Mouse (Mus musculus) megakaryocyte, embryonic 14.5 days (primary cell): ENCODE data around the gene Angptl2. TPM values are rescaled to one million over a fixed set of nuclear protein-coding genes. Genes with fewer than 3 reads are reported as not detected.
A peak's percentile ranks its signal among the peaks of the same experiment; 100 is the strongest.

ENCODE experiments used
- H3K27me3 ChIP-seq: replicated peaks from 2 replicates; pipeline ENCODE3; 2012; ENCODE audit warnings: inconsistent platforms
- H3K36me3 ChIP-seq: replicated peaks from 2 replicates; pipeline ENCODE3; 2012; ENCODE audit warnings: low read length, inconsistent platforms, mixed read lengths
- H3K4me1 ChIP-seq: 2 replicates; pipeline ENCODE4 v1.6.1; 2012; ENCODE audit warnings: inconsistent platforms
- H3K4me3 ChIP-seq: replicated peaks from 2 replicates; pipeline ENCODE3; 2012; ENCODE audit warnings: moderate library complexity, mild to moderate bottlenecking, inconsistent platforms
- H3K9me3 ChIP-seq: 2 replicates; pipeline ENCODE4 v1.6.1; 2012; ENCODE audit warnings: inconsistent platforms
- FLI1 ChIP-seq: IDR thresholded peaks from 2 replicates; pipeline ENCODE4 v1.6.1; 2012; ENCODE audit warnings: low read length, inconsistent platforms, mixed read lengths
- GATA1 ChIP-seq: IDR thresholded peaks from 3 replicates; pipeline ENCODE4 v1.6.1; 2012; ENCODE audit warnings: mixed read lengths, low read length, inconsistent platforms, borderline replicate concordance
- polyA plus RNA-seq: library from polyadenylated mRNA; stranded (reverse); fragments of >175 nt; gene quantifications from 2 replicates; pipeline ENCODE4 v1.2.3, GENCODE M21; 2012; ENCODE audit warnings: low replicate concordance; ENCODE audit not compliant: insufficient read depth

Gene Angptl2
- polyA plus RNA-seq, 1 experiment: 0.28 TPM

GRCm38 (mm10) chr2:33282877-33283276 is 67.0 kb downstream of the Angptl2 start:
- peaks cover 3% of the 10 kb centered on the region for H3K36me3 ChIP-seq
- peaks cover 12% of the 10 kb centered on the region for H3K9me3 ChIP-seq
- peaks cover 25% of the 10 kb centered on the region for H3K27me3 ChIP-seq
- TF ChIP-seq FLI1 (no peak), GATA1 (no peak)
- no peaks in the 10 kb centered on the region; the same call in 1 of the 2 replicates for H3K4me1 ChIP-seq
- H3K4me3 ChIP-seq: no peak overlapping the region

GRCm38 (mm10) chr2:33283674-33284073 is 67.8 kb downstream of the Angptl2 start:
- Histone ChIP-seq H3K4me1 (no peaks in the 10 kb centered on the region; the same call in 1 of the 2 replicates), H3K36me3 (peaks cover 6% of the 10 kb centered on the region), H3K9me3 (peaks cover 17% of the 10 kb centered on the region), H3K4me3 (no peak overlapping the region), H3K27me3 (peaks cover 26% of the 10 kb centered on the region)
- TF ChIP-seq GATA1 (no peak), FLI1 (no peak)

- peaks cover 33% of the 10 kb centered on the region for H3K27me3 ChIP-seq
- no peak overlapping the region for H3K4me3 ChIP-seq
- H3K36me3 ChIP-seq: peaks cover 6% of the 10 kb centered on the region
- peaks cover 23% of the 10 kb centered on the region for H3K9me3 ChIP-seq
- TF ChIP-seq GATA1 (no peak), FLI1 (no peak)
- H3K4me1 ChIP-seq: peaks cover 33% of the 10 kb centered on the region
These were observed 73.0 kb downstream of the Angptl2 start for GRCm38 (mm10) chr2:33288837-33289236.

GRCm38 (mm10) chr2:33290491-33290890 is 74.6 kb downstream of the Angptl2 start:
- TF ChIP-seq FLI1: no peak
- no peak for TF ChIP-seq GATA1
- peaks cover 27% of the 10 kb centered on the region for H3K9me3 ChIP-seq

GRCm38 (mm10) chr2:33292057-33292456 is 76.2 kb downstream of the Angptl2 start:
- Histone ChIP-seq H3K36me3 (peaks cover 6% of the 10 kb centered on the region), H3K9me3 (peaks cover 30% of the 10 kb centered on the region), H3K27me3 (peaks cover 28% of the 10 kb centered on the region), H3K4me3 (no peak overlapping the region), H3K4me1 (peaks cover 52% of the 10 kb centered on the region)
- TF ChIP-seq FLI1 (no peak), GATA1 (no peak)

More at GRCm38 (mm10) chr2:33290491-33290890, 74.6 kb downstream of the Angptl2 start:
- Histone ChIP-seq H3K4me1 (peaks cover 47% of the 10 kb centered on the region), H3K4me3 (no peak overlapping the region), H3K36me3 (peaks cover 4% of the 10 kb centered on the region), H3K27me3 (peaks cover 28% of the 10 kb centered on the region)

GRCm38 (mm10) chr2:33295115-33295514 is 79.2 kb downstream of the Angptl2 start:
- peaks cover 2% of the 10 kb centered on the region for H3K36me3 ChIP-seq
- H3K4me1 ChIP-seq: peaks cover 68% of the 10 kb centered on the region
- no peak for TF ChIP-seq GATA1

More at GRCm38 (mm10) chr2:33295115-33295514, 79.2 kb downstream of the Angptl2 start:
- peaks cover 11% of the 10 kb centered on the region for H3K27me3 ChIP-seq
- H3K4me3 ChIP-seq: peak overlapping the region; percentile 54
- peaks cover 14% of the 10 kb centered on the region for H3K9me3 ChIP-seq

Other genes with a start within 250 kb of the Angptl2 start
- gene Slc2a8, start 234.0 kb upstream of the Angptl2 start, polyA plus RNA-seq: 28.4 and 135 TPM in 2 replicates
- 0.06 TPM in 1 of 2 replicates, not detected in the other for gene Garnl3, start 84.4 kb upstream of the Angptl2 start, polyA plus RNA-seq
- 0.53 and 3.3 TPM in 2 replicates for gene Ralgps1, start 155.4 kb downstream of the Angptl2 start, polyA plus RNA-seq
- gene Zbtb34, start 215.3 kb downstream of the Angptl2 start, polyA plus RNA-seq: 1.6 and 7.9 TPM in 2 replicates